In genomic region chr4:106795289-106795688, GRCm38 (mm10) we compare ENCODE assay signal across 20 mouse cellular contexts.
"Had no signal": no experiment of that assay in that cellular context is flagged by ENCODE, and none has a peak within 500 bp of the region (broad histone marks: within the 10 kb centered on the region; RNA-seq: fewer than 3 reads in every experiment).

No protein-coding gene starts in this region.

- H3K4me2 ChIP-seq: liver, embryonic 11.5 days; lung, embryonic 15.5 days; midbrain, embryonic 11.5 days; neural tube, embryonic 13.5 days; stomach, embryonic 15.5 days had no signal

- H3K27ac ChIP-seq: kidney, postnatal 0 days; layer of hippocampus, adult 2 months; left cerebral cortex, adult 2 months; lung, embryonic 15.5 days; neural tube, embryonic 13.5 days; stomach, embryonic 15.5 days had no signal

- H3K27me3 ChIP-seq: lung, embryonic 15.5 days; neural tube, embryonic 13.5 days; stomach, embryonic 15.5 days had no signal

- DNase-seq: kidney, adult 2 months; kidney, postnatal 25 days; layer of hippocampus, adult 9-11 months; lung, postnatal 14 days; lung, postnatal 4 days; midbrain, embryonic 14.5 days; right cerebral cortex, adult 18-20 months; right cerebral cortex, postnatal 14 days; right cerebral cortex, postnatal 4 days; spleen, adult 18-20 months; thymus, postnatal 36 days had no signal

- ATAC-seq: intestine, postnatal 0 days had no signal

- H3K4me3 ChIP-seq: layer of hippocampus, adult 2 months; left cerebral cortex, adult 2 months; lung, embryonic 15.5 days; neural tube, embryonic 13.5 days; stomach, embryonic 15.5 days had no signal

- H3K9me3 ChIP-seq: lung, embryonic 15.5 days; neural tube, embryonic 13.5 days; stomach, embryonic 15.5 days had no signal

- H3K9ac ChIP-seq: lung, embryonic 15.5 days; neural tube, embryonic 13.5 days; stomach, embryonic 15.5 days had no signal

- H3K36me3 ChIP-seq: lung, embryonic 15.5 days; neural tube, embryonic 13.5 days; stomach, embryonic 15.5 days had no signal
